Mouse (Mus musculus): Measurements from ENCODE around the gene Kir3dl1. TPM values are rescaled to one million over a fixed set of nuclear protein-coding genes. Genes with fewer than 3 reads are reported as not detected.
"Not testable (repeated sequence)": the region's sequence is repeated elsewhere in the genome, so short reads cannot be mapped to it uniquely, and the experiment has no call there.

Kir3dl1 gene
- not detected in 2 replicates for polyA plus RNA-seq (2015; fragmentation: Nextera tagmentation; extraction: Ambion mirVana)

- H3K36me3 ChIP-seq; H3K27me3 ChIP-seq (replicated peaks); ATAC-seq (ENCODE audit: low FRiP score); H3K4me2 ChIP-seq; H3K27ac ChIP-seq (replicated peaks); H3K4me1 ChIP-seq; H3K9ac ChIP-seq (replicated peaks); H3K9me3 ChIP-seq (replicated peaks); H3K4me3 ChIP-seq (replicated peaks): not testable (repeated sequence)
- WGBS = 83% methylated on average over 4 of the region's 4 CpGs
These were observed at the start of gene Kir3dl1 for GRCm38 (mm10) chrX:136517699-136518098. Kir3dl1 (plus strand) TSS chrX:136517999.

- WGBS = 72% methylated on average over 1 of the region's 1 CpGs
These were observed 26.2 kb downstream of the Kir3dl1 start, which contains the start of gene Kir3dl2 for GRCm38 (mm10) chrX:136543956-136544355. Kir3dl2 (minus strand) TSS chrX:136544056.

GRCm38 (mm10) chrX:136569094-136569493, 51.3 kb downstream of the Kir3dl1 start:
- H3K4me3 ChIP-seq (replicated peaks); H3K9ac ChIP-seq (replicated peaks); H3K4me2 ChIP-seq; H3K4me1 ChIP-seq; H3K36me3 ChIP-seq; H3K9me3 ChIP-seq (replicated peaks); ATAC-seq (ENCODE audit: low FRiP score); H3K27me3 ChIP-seq (replicated peaks); H3K27ac ChIP-seq (replicated peaks): not testable (repeated sequence)
- WGBS = 90% methylated on average over 9 of the region's 9 CpGs

More at GRCm38 (mm10) chrX:136543956-136544355, 26.2 kb downstream of the Kir3dl1 start, which contains the start of gene Kir3dl2:
- not testable (repeated sequence) for H3K9me3 ChIP-seq (replicated peaks); H3K4me3 ChIP-seq (replicated peaks); ATAC-seq (ENCODE audit: low FRiP score); H3K27me3 ChIP-seq (replicated peaks); H3K9ac ChIP-seq (replicated peaks); H3K4me1 ChIP-seq; H3K36me3 ChIP-seq; H3K27ac ChIP-seq (replicated peaks); H3K4me2 ChIP-seq

Other genes with a start within 250 kb of the Kir3dl1 start
- 733 and 798 TPM in 2 replicates for gene Bex3, start 247.7 kb upstream of the Kir3dl1 start, polyA plus RNA-seq (2015; fragmentation: Nextera tagmentation; extraction: Ambion mirVana)
- not detected in 2 replicates for gene Kir3dl2, start 26.1 kb downstream of the Kir3dl1 start, polyA plus RNA-seq (2015; fragmentation: Nextera tagmentation; extraction: Ambion mirVana)
- gene Tceal3, start 72.8 kb downstream of the Kir3dl1 start, polyA plus RNA-seq (2015; fragmentation: Nextera tagmentation; extraction: Ambion mirVana) = 75.6 and 89.4 TPM in 2 replicates
- 21.4 and 25.9 TPM in 2 replicates for gene Tceal1, start 190.0 kb downstream of the Kir3dl1 start, polyA plus RNA-seq (2015; fragmentation: Nextera tagmentation; extraction: Ambion mirVana)
- gene Morf4l2, start 225.7 kb downstream of the Kir3dl1 start, polyA plus RNA-seq (2015; fragmentation: Nextera tagmentation; extraction: Ambion mirVana) = 509 and 511 TPM in 2 replicates

All from neural tube, embryonic 15.5 days (tissue).